ENCODE assay signal across 19 mouse cellular contexts in genomic region chr12:29972533-29972932, GRCm38 (mm10). TPM values are rescaled to one million over a fixed set of nuclear protein-coding genes. Genes with fewer than 3 reads are reported as not detected.
DNase-seq lines count a peak whose midpoint lies in the region; ATAC-seq lines count a peak whose summit lies in the region.
"Had no signal": no experiment of that assay in that cellular context is flagged by ENCODE, and none has a peak within 500 bp of the region (broad histone marks: within the 10 kb centered on the region; RNA-seq: fewer than 3 reads in every experiment).

No protein-coding gene starts in this region.

- peak; percentile 59 for DNase-seq in embryonic facial prominence, embryonic 11.5 days (ENCODE audit: low spot score)
- no peak for DNase-seq in embryonic facial prominence, embryonic 10.5 days (ENCODE audit: low spot score)
- DNase-seq in kidney, adult 11 months, result no peak
- peak; percentile 39 for DNase-seq in heart, postnatal 4 days
- no peak for DNase-seq in embryo, embryonic 10 days (ENCODE audit: low spot score)
- no peak for DNase-seq in hindbrain, embryonic 10.5 days (ENCODE audit: low spot score)
- DNase-seq: cerebellum, adult 9-10 months; kidney, postnatal 25 days; liver, embryonic 13.5 days; lung, embryonic 14.5 days; thymus, postnatal 25 days had no signal

- H3K36me3 ChIP-seq in embryonic facial prominence, embryonic 11.5 days (replicated peaks; ENCODE audit: control insufficient read depth, insufficient read depth, low read depth, low read length), result no peaks in the 10 kb centered on the region; the same call in 1 of the 2 replicates
- peaks cover 40% of the 10 kb centered on the region for H3K36me3 ChIP-seq in embryonic facial prominence, embryonic 10.5 days (replicated peaks)
- H3K36me3 ChIP-seq in kidney, embryonic 14.5 days (ENCODE audit: control insufficient read depth, insufficient read depth, low read length), result peaks cover 31% of the 10 kb centered on the region
- H3K36me3 ChIP-seq in embryonic facial prominence, embryonic 13.5 days, result peaks cover 25% of the 10 kb centered on the region
- peaks cover 42% of the 10 kb centered on the region for H3K36me3 ChIP-seq in hindbrain, embryonic 10.5 days
- H3K36me3 ChIP-seq: liver, embryonic 13.5 days had no signal

- H3K4me2 ChIP-seq in embryonic facial prominence, embryonic 11.5 days (ENCODE audit: low read depth, low read length), result no peak overlapping the region
- no peak overlapping the region for H3K4me2 ChIP-seq in kidney, embryonic 14.5 days (replicated peaks; ENCODE audit: low read depth, low read length)
- no peak overlapping the region for H3K4me2 ChIP-seq in embryonic facial prominence, embryonic 13.5 days
- H3K4me2 ChIP-seq: forebrain, embryonic 12.5 days; hindbrain, embryonic 13.5 days; intestine, embryonic 15.5 days; liver, embryonic 13.5 days; lung, embryonic 14.5 days had no signal

- no peak overlapping the region for H3K4me3 ChIP-seq in embryonic facial prominence, embryonic 11.5 days (ENCODE audit: low read depth, low read length)
- H3K4me3 ChIP-seq in embryonic facial prominence, embryonic 10.5 days, result no peak overlapping the region
- no peak overlapping the region for H3K4me3 ChIP-seq in kidney, embryonic 14.5 days (ENCODE audit: low read length)
- H3K4me3 ChIP-seq in embryonic facial prominence, embryonic 13.5 days, result no peak overlapping the region
- no peak overlapping the region for H3K4me3 ChIP-seq in hindbrain, embryonic 10.5 days
- H3K4me3 ChIP-seq: forebrain, embryonic 12.5 days; hindbrain, embryonic 13.5 days; intestine, embryonic 15.5 days; liver, embryonic 13.5 days; midbrain, embryonic 10.5 days had no signal

- H3K9me3 ChIP-seq in embryonic facial prominence, embryonic 11.5 days (replicated peaks; ENCODE audit: control insufficient read depth, low read length), result no peaks in the 10 kb centered on the region
- H3K9me3 ChIP-seq in embryonic facial prominence, embryonic 10.5 days, result no peaks in the 10 kb centered on the region
- no peaks in the 10 kb centered on the region for H3K9me3 ChIP-seq in kidney, embryonic 14.5 days (ENCODE audit: control insufficient read depth, low read length)
- no peaks in the 10 kb centered on the region for H3K9me3 ChIP-seq in embryonic facial prominence, embryonic 13.5 days
- H3K9me3 ChIP-seq in hindbrain, embryonic 10.5 days, result 0 out of 2 replicates have a peak, but pooled peaks cover 2% of the 10 kb centered on the region
- H3K9me3 ChIP-seq: forebrain, embryonic 12.5 days; hindbrain, embryonic 13.5 days; intestine, embryonic 15.5 days; liver, embryonic 13.5 days; midbrain, embryonic 10.5 days had no signal

- H3K9ac ChIP-seq in embryonic facial prominence, embryonic 11.5 days (replicated peaks; ENCODE audit: low read length), result no peak overlapping the region
- no peak overlapping the region for H3K9ac ChIP-seq in kidney, embryonic 14.5 days (ENCODE audit: low read depth, low read length)
- H3K9ac ChIP-seq in embryonic facial prominence, embryonic 13.5 days, result no peak overlapping the region
- H3K9ac ChIP-seq: forebrain, embryonic 12.5 days; hindbrain, embryonic 13.5 days; intestine, embryonic 15.5 days; liver, embryonic 13.5 days; lung, embryonic 14.5 days had no signal

- no peak for ATAC-seq in embryonic facial prominence, embryonic 11.5 days (replicated peaks; ENCODE audit: insufficient number of reproducible peaks, low FRiP score, low TSS enrichment, low read depth)
- ATAC-seq in kidney, embryonic 14.5 days (ENCODE audit: low FRiP score, low TSS enrichment), result no peak
- ATAC-seq in embryonic facial prominence, embryonic 13.5 days (ENCODE audit: insufficient number of reproducible peaks, insufficient read depth, low FRiP score, low TSS enrichment, low read depth), result no peak
- ATAC-seq: intestine, embryonic 15.5 days had no signal

- no peaks in the 10 kb centered on the region for H3K27me3 ChIP-seq in embryonic facial prominence, embryonic 11.5 days (ENCODE audit: control insufficient read depth, insufficient read depth, low read length)
- no peaks in the 10 kb centered on the region for H3K27me3 ChIP-seq in embryonic facial prominence, embryonic 10.5 days (replicated peaks; ENCODE audit: low read depth, poor library complexity, severe bottlenecking)
- H3K27me3 ChIP-seq in kidney, embryonic 14.5 days (ENCODE audit: control insufficient read depth, insufficient read depth, low read length), result no peaks in the 10 kb centered on the region
- H3K27me3 ChIP-seq in embryonic facial prominence, embryonic 13.5 days, result no peaks in the 10 kb centered on the region
- no peaks in the 10 kb centered on the region for H3K27me3 ChIP-seq in hindbrain, embryonic 10.5 days (ENCODE audit: insufficient read depth, poor library complexity, severe bottlenecking)
- H3K27me3 ChIP-seq: forebrain, embryonic 12.5 days; hindbrain, embryonic 13.5 days; intestine, embryonic 15.5 days; liver, embryonic 13.5 days had no signal

- 60% methylated on average over 6 of the region's 6 CpGs for WGBS in embryonic facial prominence, embryonic 11.5 days
- 76% methylated on average over 6 of the region's 6 CpGs for WGBS in embryonic facial prominence, embryonic 10.5 days
- 49% methylated on average over 6 of the region's 6 CpGs for WGBS in kidney, embryonic 14.5 days
- WGBS in embryonic facial prominence, embryonic 13.5 days, result 45% methylated on average over 6 of the region's 6 CpGs
- 84% methylated on average over 6 of the region's 6 CpGs for WGBS in hindbrain, embryonic 10.5 days

- H3K4me1 ChIP-seq in embryonic facial prominence, embryonic 11.5 days (ENCODE audit: control insufficient read depth, insufficient read depth, low read length), result no peaks in the 10 kb centered on the region; the same call in 1 of the 2 replicates
- H3K4me1 ChIP-seq in embryonic facial prominence, embryonic 10.5 days, result peaks cover 13% of the 10 kb centered on the region; the same call in 1 of the 2 replicates
- H3K4me1 ChIP-seq in kidney, embryonic 14.5 days (ENCODE audit: control insufficient read depth, insufficient read depth, low read length), result no peaks in the 10 kb centered on the region; the same call in 1 of the 2 replicates
- H3K4me1 ChIP-seq in embryonic facial prominence, embryonic 13.5 days, result peaks cover 35% of the 10 kb centered on the region
- H3K4me1 ChIP-seq in hindbrain, embryonic 10.5 days (replicated peaks), result no peaks in the 10 kb centered on the region
- H3K4me1 ChIP-seq: forebrain, embryonic 12.5 days; hindbrain, embryonic 13.5 days; liver, embryonic 13.5 days; midbrain, embryonic 10.5 days had no signal

- no peak overlapping the region for H3K27ac ChIP-seq in embryonic facial prominence, embryonic 11.5 days (replicated peaks; ENCODE audit: low read depth, low read length)
- no peak overlapping the region for H3K27ac ChIP-seq in embryonic facial prominence, embryonic 10.5 days (replicated peaks)
- H3K27ac ChIP-seq in kidney, embryonic 14.5 days (ENCODE audit: low read depth, low read length), result peak overlapping the region; percentile 9; the same call in 1 of the 2 replicates
- peak overlapping the region; percentile 53 for H3K27ac ChIP-seq in embryonic facial prominence, embryonic 13.5 days
- H3K27ac ChIP-seq in hindbrain, embryonic 10.5 days, result no peak overlapping the region
- H3K27ac ChIP-seq: forebrain, embryonic 12.5 days; hindbrain, embryonic 13.5 days; intestine, embryonic 15.5 days; liver, embryonic 13.5 days; macrophage; midbrain, embryonic 10.5 days had no signal

RNA-seq across cellular contexts. Expression of gene Pxdn, which starts 35.1 kb away (rescaled TPM):
- polyA plus RNA-seq in embryonic facial prominence, embryonic 11.5 days (2014; fragmentation: Nextera tagmentation; extraction: Ambion mirVana), result 105 and 110 TPM in 2 replicates
- polyA plus RNA-seq in embryonic facial prominence, embryonic 10.5 days (2016; fragmentation: Nextera tagmentation; extraction: Ambion mirVana), result 113 and 118 TPM in 2 replicates
- 61.6 and 120 TPM in 2 replicates for polyA plus RNA-seq in kidney, embryonic 14.5 days (2014; fragmentation: Nextera tagmentation; extraction: Ambion mirVana)
- polyA plus RNA-seq in embryonic facial prominence, embryonic 13.5 days (2015; fragmentation: Nextera tagmentation; extraction: Ambion mirVana), result 90.1 and 112 TPM in 2 replicates
- 100 to 1,000 TPM; 219 to 225 TPM for total RNA-seq in heart, postnatal 4 days (2021)
- polyA plus RNA-seq in hindbrain, embryonic 10.5 days (2016; fragmentation: Nextera tagmentation; extraction: Ambion mirVana), result 71.4 and 78.2 TPM in 2 replicates
- total RNA-seq: granulocyte monocyte progenitor cell, adult 5-6 weeks had no signal
- polyA plus RNA-seq: macrophage had no signal

Comparison
In these comparisons a context has a peak if more than half of its experiments do, and no peak if none do; other contexts are left out.
1. DNase-seq: peak in embryonic facial prominence, embryonic 11.5 days (single experiment) and heart, postnatal 4 days (single experiment); none in embryonic facial prominence, embryonic 10.5 days (single experiment), kidney, adult 11 months (single experiment), embryo, embryonic 10 days (single experiment) and hindbrain, embryonic 10.5 days (single experiment).
2. H3K27ac ChIP-seq: peak in kidney, embryonic 14.5 days (single experiment) and embryonic facial prominence, embryonic 13.5 days (single experiment); none in embryonic facial prominence, embryonic 11.5 days (single experiment), embryonic facial prominence, embryonic 10.5 days (single experiment) and hindbrain, embryonic 10.5 days (single experiment).